Mouse (Mus musculus) G1E (cell line): ENCODE measurements around the gene Twsg1. TPM values are rescaled to one million over a fixed set of nuclear protein-coding genes. Genes with fewer than 3 reads are reported as not detected.
A peak's percentile ranks its signal among the peaks of the same experiment; 100 is the strongest.

Experiments used
- ATAC-seq: 2 replicates; pipeline ENCODE4 v1.8.0; 2016; ENCODE audit warnings: mild to moderate bottlenecking; ENCODE audit not compliant: insufficient number of reproducible peaks, poor library complexity, low FRiP score, severe bottlenecking; ENCODE audit errors: extremely low read depth
- DNase-seq: peaks from one replicate; pipeline ENCODE4 v3.0.0; 2012; ENCODE audit warnings: low spot score
- H3K27me3 ChIP-seq: 2 replicates; pipeline ENCODE4 v1.6.1; 2012; ENCODE audit warnings: mild to moderate bottlenecking, low read length, inconsistent platforms; ENCODE audit not compliant: insufficient read depth
- H3K36me3 ChIP-seq: replicated peaks from 2 replicates; pipeline ENCODE3; 2012; ENCODE audit warnings: mild to moderate bottlenecking, inconsistent platforms
- H3K4me1 ChIP-seq: 2 replicates; pipeline ENCODE4 v1.6.1; 2012; ENCODE audit warnings: low read depth, low read length, inconsistent platforms, mixed read lengths; ENCODE audit not compliant: insufficient read depth
- H3K4me3 ChIP-seq: 2 replicates; pipeline ENCODE4 v1.5.1; 2012; ENCODE audit warnings: low read depth, mild to moderate bottlenecking, inconsistent platforms, low read length, moderate library complexity, mixed read lengths
- H3K9me3 ChIP-seq: replicated peaks from 2 replicates; pipeline ENCODE4 v1.6.1; 2012; ENCODE audit warnings: inconsistent platforms
- CTCF ChIP-seq: IDR thresholded peaks from 2 replicates; pipeline ENCODE4 v1.5.1; 2012; ENCODE audit warnings: low read depth, low read length, inconsistent platforms, mixed read lengths
- GATA1 ChIP-seq: IDR thresholded peaks from 2 replicates; pipeline ENCODE4 v1.6.1; 2012; ENCODE audit warnings: borderline replicate concordance, low read length, inconsistent platforms, mixed read lengths
- GATA2 ChIP-seq: IDR thresholded peaks from 2 replicates; pipeline ENCODE4 v1.6.1; 2012; ENCODE audit warnings: low read depth, low read length, inconsistent platforms, borderline replicate concordance
- POLR2AphosphoS5 ChIP-seq: IDR thresholded peaks from 2 replicates; pipeline ENCODE4 v1.6.1; 2012; ENCODE audit warnings: low read depth, low read length, inconsistent platforms; ENCODE audit not compliant: insufficient replicate concordance
- TAL1 ChIP-seq: conservative IDR thresholded peaks from 2 replicates; pipeline ENCODE4 v1.6.1; 2012; ENCODE audit warnings: low read depth, low read length, inconsistent platforms, mixed read lengths
- polyA plus RNA-seq: library from polyadenylated mRNA; stranded (reverse); fragments of >175 nt; gene quantifications from 2 replicates; pipeline ENCODE4 v1.2.3, GENCODE M21; 2012
- total RNA-seq, 2 experiments: library from RNA; stranded (forward) in 1 of 2; stranded (reverse) in 1 of 2; fragments of 200-1000 nt in 1 of 2; fragments of >200 nt in 1 of 2; fragmentation: Nextera tagmentation in 1 of 2; gene quantifications; 2 replicates each; pipeline ENCODE4 v1.2.3; 2014 to 2017

Gene Twsg1
- total and polyA plus RNA-seq, 3 experiments = 24.2 to 45.0 (median 28.8) TPM

- Histone ChIP-seq H3K27me3 (no peaks in the 10 kb centered on the region), H3K4me1 (peaks cover 6% of the 10 kb centered on the region), H3K4me3 (no peak overlapping the region), H3K9me3 (peaks cover 5% of the 10 kb centered on the region), H3K36me3 (no peaks in the 10 kb centered on the region)
- TF ChIP-seq GATA2 (no peak), CTCF (no peak), POLR2AphosphoS5 (no peak), TAL1 (no peak), GATA1 (no peak)
- no peak for DNase-seq
- no peak for ATAC-seq
These were observed 47.2 kb downstream of the Twsg1 start for GRCm38 (mm10) chr17:65903826-65904225.

DNA sequence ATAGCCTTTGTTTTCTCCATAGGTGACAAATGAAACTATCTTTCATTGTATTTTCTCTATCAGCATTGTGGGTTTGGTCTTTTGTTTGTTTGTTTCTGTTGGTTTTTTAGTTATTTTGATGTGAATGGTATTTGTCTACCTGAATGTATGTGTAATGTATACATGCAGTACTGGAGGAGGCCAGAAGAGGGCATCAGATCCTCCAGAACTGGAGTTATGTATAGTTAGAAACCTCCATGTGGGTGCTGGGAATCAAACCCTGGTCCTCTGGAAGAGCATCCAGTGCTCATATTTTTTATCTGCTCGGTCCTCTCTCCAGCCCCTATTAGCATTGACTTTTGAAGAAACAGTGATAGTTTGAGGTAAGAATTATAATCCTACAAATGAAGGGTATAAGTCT is 48.0 kb downstream of the Twsg1 start:
- Histone ChIP-seq H3K4me3 (no peak overlapping the region), H3K9me3 (peaks cover 5% of the 10 kb centered on the region), H3K27me3 (no peaks in the 10 kb centered on the region), H3K4me1 (peaks cover 6% of the 10 kb centered on the region), H3K36me3 (no peaks in the 10 kb centered on the region)
- DNase-seq = no peak
- no peak for ATAC-seq
- TF ChIP-seq GATA1 = no peak
- TF ChIP-seq CTCF = no peak
- TF ChIP-seq GATA2 = no peak
- TF ChIP-seq POLR2AphosphoS5 = no peak
- no peak for TF ChIP-seq TAL1

DNA sequence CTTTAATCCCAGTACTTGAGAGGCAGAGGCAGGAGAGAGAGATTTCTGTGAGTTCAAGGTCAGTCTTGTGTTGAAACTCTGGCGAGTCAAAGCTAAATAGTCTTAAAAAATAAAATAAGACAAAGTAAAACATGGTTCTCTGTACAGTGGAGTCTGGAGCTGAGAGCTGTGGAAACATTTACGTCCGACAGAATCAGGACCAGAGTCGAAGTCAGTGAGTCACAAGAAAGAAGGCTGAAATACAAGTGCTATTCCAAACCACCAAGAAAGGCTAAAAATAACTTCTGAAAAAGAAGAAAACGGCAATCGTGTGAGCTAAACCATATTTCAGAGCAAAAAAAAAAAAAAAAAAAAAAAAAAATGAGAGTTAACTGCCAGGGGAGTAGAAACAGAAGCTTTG is 48.7 kb downstream of the Twsg1 start:
- DNase-seq (no peak), ATAC-seq (no peak)
- peaks cover 5% of the 10 kb centered on the region for H3K9me3 ChIP-seq
- peaks cover 5% of the 10 kb centered on the region for H3K4me1 ChIP-seq
- no peak for TF ChIP-seq TAL1
- TF ChIP-seq CTCF = no peak
- no peak for TF ChIP-seq POLR2AphosphoS5
- no peak for TF ChIP-seq GATA2
- no peak for TF ChIP-seq GATA1
- no peak overlapping the region for H3K4me3 ChIP-seq
- H3K36me3 ChIP-seq = no peaks in the 10 kb centered on the region
- H3K27me3 ChIP-seq = no peaks in the 10 kb centered on the region

DNA sequence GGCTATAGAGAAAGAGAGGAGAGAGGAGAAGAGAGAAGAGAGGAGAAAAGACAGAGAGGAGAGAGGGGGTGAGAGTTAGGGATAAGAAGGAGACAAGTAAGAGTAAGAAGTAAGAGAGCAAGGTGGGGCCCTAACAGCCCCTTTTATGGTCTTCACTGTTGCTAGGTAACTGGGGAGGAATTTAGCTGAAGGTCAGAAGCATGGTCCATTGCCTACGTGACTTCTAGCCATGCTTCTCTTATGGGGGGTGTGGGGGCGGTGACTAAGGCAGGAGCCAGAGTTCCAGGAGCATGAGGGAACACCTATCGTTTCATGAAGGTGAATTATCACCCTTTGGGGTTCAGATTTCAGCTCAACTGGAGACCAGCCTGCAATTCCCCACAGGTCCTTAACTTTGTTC is 55.0 kb downstream of the Twsg1 start:
- no peak overlapping the region for H3K4me3 ChIP-seq
- DNase-seq = no peak
- H3K4me1 ChIP-seq = no peaks in the 10 kb centered on the region
- H3K27me3 ChIP-seq = no peaks in the 10 kb centered on the region
- TF ChIP-seq GATA1 (no peak), POLR2AphosphoS5 (no peak), TAL1 (no peak), GATA2 (no peak), CTCF (no peak)
- H3K36me3 ChIP-seq = no peaks in the 10 kb centered on the region
- no peaks in the 10 kb centered on the region; the same call in 1 of the 2 replicates for H3K9me3 ChIP-seq
- ATAC-seq = no peak

DNA sequence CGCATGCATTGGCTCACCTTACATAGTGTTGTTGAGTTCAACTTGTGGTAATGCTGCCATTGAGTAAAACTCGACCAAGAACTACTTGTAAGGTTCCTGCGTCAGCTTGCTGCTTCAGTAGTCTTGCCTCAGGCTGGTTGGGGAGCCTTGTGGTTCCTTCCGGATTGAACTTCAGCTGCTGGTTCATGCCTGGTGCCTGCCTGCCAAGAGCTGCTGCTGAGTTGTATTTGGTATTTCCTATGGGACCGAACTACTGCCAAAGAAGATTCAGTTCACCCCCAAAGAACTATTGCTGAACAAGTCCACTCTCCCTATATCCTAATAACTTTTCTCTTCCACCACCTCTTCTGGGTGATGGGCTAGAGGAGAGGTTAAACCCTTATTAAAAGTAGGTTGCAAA is 61.5 kb downstream of the Twsg1 start:
- H3K36me3 ChIP-seq = peaks cover 3% of the 10 kb centered on the region
- H3K27me3 ChIP-seq = no peaks in the 10 kb centered on the region
- DNase-seq (no peak), ATAC-seq (no peak)
- no peak overlapping the region for H3K4me3 ChIP-seq
- TF ChIP-seq POLR2AphosphoS5 (no peak), GATA2 (no peak), GATA1 (no peak), CTCF (no peak), TAL1 (no peak)
- no peaks in the 10 kb centered on the region for H3K9me3 ChIP-seq
- peaks cover 20% of the 10 kb centered on the region for H3K4me1 ChIP-seq

GRCm38 (mm10) chr17:65886571-65886970 is 64.5 kb downstream of the Twsg1 start:
- peak overlapping the region; percentile 96 for H3K4me3 ChIP-seq
- ATAC-seq = no peak
- peaks cover 39% of the 10 kb centered on the region for H3K4me1 ChIP-seq
- TF ChIP-seq GATA2 (no peak), TAL1 (no peak), CTCF (no peak), POLR2AphosphoS5 (no peak), GATA1 (no peak)
- H3K36me3 ChIP-seq = peaks cover 7% of the 10 kb centered on the region
- no peaks in the 10 kb centered on the region for H3K9me3 ChIP-seq
- no peaks in the 10 kb centered on the region for H3K27me3 ChIP-seq
- no peak for DNase-seq
